Mouse (Mus musculus): ENCODE results near the gene Liph.
"Not testable (repeated sequence)": the region's sequence is repeated elsewhere in the genome, so short reads cannot be mapped to it uniquely, and the experiment has no call there.

Gene Liph

DNA sequence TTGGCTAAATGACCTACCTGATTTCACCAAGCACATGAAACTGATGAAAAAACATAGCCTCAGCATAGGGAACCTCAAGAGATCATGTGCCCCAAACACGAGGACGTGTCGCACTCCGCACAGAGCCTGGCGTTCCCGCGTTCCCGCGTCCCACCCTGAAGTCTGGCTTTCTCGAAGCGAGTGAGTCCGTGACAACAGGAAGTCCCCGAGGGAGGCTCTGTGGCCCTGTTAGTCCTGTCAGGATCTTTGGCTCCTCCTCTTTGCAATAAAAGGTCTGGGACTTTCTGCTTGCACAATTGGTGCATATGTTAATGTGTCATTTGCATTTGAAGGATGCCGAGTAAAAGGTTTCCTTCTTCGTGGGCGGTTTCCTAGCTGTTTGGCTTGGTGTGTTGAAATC, at the start of gene Liph:
Gene Liph (minus strand): TSS at position 360 of the 400 bp plus-strand sequence.
- peak; percentile 24 for DNase-seq (ENCODE audit: low read depth, low spot score)

GRCm38 (mm10) chr16:22043830-22044229, 48.4 kb upstream of the Liph start:
- no peak for DNase-seq (ENCODE audit: low read depth, low spot score)

GRCm38 (mm10) chr16:22039978-22040377, 44.5 kb upstream of the Liph start:
- DNase-seq (ENCODE audit: low read depth, low spot score) = no peak

DNA sequence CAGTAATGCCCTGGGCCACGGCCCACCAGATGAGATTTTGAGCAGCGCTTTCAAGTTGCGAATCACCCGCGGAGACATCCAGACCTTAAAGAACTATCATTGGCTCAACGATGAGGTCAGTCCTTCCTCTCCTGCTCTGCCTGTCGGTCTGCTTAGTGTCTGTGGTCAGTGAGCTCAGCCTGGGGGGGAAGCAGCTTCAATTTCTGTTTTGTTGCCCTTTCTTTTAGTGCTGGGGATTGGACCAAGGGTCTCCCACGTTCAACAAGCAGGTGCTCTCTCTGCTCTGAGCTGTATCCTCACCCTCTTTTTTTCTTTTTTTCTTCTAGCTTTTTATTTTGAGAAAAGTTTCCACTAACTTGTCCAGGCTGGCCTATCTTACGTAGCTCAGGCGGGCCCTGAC, 43.1 kb upstream of the Liph start:
- peak; percentile 21 for DNase-seq (ENCODE audit: low read depth, low spot score)

GRCm38 (mm10) chr16:22027474-22027873, 32.0 kb upstream of the Liph start:
- DNase-seq (ENCODE audit: low read depth, low spot score) = no peak

DNA sequence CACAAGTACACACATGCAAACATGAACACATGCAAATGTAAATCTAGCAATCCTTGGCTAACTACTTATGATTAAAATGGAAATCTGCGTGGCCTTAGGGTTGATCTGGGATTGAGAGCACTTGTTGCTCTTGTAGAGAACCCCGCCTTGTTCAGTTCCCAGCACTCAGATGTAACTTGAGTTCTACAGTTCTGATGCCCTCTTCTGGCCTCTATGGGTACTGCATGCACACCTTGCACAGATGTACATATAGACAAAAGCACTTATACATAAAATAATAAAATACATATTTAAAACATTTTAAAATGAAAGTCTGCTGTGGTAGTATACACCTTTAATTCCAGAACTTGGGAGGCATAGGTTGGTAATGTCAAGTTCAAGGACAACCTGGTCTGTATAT, 26.7 kb upstream of the Liph start:
- peak; percentile 18 for DNase-seq (ENCODE audit: low read depth, low spot score)

- no peak for DNase-seq (ENCODE audit: low read depth, low spot score)
Measured at GRCm38 (mm10) chr16:22015569-22015968, 20.1 kb upstream of the Liph start.

- DNase-seq (ENCODE audit: low read depth, low spot score) = no peak
Measured at GRCm38 (mm10) chr16:22009596-22009995, 14.1 kb upstream of the Liph start.

GRCm38 (mm10) chr16:22009099-22009584, 13.7 kb upstream of the Liph start, which contains the start of gene Senp2:
Gene Senp2 (plus strand): TSS chr16:22009484.
- peak; percentile 100 for DNase-seq (ENCODE audit: low read depth, low spot score)

GRCm38 (mm10) chr16:22001606-22002005, 6.1 kb upstream of the Liph start:
- DNase-seq (ENCODE audit: low read depth, low spot score) = peak; percentile 12

DNA sequence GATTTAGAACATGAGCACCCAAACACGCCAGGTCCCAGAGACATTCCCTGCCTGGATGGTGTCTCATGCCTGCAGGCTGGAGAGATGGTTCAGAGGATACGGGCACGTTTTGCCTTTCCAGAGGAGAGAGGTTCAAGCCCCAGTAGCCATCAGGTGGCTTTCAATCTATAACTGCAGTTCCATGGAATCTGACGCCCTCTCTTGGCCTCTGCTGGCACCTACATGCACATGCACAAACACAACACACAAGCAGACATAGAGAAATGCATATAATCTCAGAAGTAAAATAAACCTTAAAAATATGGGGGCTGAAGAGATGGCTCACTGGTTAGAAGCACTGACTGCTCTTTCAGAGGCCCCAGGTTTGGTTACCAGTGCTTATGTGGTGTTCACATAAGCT, 5.7 kb upstream of the Liph start:
- DNase-seq (ENCODE audit: low read depth, low spot score) = no peak

GRCm38 (mm10) chr16:21999941-22000690, 4.7 kb upstream of the Liph start:
- no peak for DNase-seq (ENCODE audit: low read depth, low spot score)

DNA sequence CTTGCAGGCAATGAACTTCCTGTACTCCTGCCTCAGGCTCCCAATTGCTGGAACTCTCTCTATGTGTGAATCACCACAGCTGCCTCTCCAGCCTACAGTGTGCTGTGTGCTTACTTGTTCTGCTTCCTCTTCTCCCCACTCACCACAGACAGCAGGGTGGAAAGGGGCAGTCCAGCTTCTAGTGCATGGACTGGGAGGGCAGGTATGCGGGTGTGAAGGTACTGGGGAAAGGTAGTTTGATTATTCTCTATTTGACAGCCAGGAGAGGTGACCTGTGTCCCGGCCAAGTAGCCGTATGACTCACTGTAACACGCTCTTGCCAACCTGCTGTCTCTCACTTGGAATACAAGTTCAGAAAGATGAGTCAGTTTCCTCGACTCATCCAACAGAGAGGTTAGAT, 2.6 kb upstream of the Liph start:
- DNase-seq (ENCODE audit: low read depth, low spot score) = peak; percentile 61

- DNase-seq (ENCODE audit: low read depth, low spot score) = no peak
Measured at GRCm38 (mm10) chr16:21996881-21997641, 1.6 kb upstream of the Liph start.

DNA sequence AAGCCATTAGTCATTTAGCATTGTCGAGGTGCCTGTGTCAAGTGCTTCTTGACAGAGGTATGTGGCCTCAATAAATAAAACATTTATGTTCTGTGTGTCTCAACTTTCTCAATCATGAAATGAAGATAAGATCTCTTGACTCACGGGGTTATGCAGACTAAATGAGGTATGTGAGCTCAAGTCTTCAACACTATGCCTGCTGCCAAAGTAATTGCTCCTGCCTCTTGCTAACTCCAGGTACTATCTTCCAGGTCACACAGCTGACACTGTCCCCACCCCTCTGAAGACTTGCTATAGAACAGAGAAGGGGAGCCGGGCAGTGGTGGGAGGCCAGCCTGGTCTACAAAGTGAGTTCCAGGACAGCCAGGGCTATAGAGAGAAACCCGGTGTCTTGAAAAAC, 939 bp upstream of the Liph start:
- no peak for DNase-seq (ENCODE audit: low read depth, low spot score)

DNA sequence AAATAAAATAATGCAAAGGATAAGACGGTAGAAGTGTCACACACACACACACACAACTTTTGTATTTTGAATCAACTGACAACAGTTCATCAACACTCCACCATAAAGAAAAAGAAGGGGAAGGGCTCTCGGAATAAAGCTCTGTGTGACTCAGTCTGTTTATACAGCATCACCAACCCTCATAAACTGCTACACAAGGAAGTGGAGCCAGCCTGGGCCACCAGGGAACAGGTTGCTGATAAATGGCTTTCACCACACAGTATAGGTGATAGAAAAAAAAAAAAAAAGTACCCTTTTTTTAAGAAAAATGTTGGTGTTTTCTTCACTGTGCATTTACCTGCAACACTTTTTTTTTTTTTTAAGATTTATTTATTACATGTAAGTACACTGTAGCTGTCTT, 3.7 kb downstream of the Liph start:
- no peak for DNase-seq (ENCODE audit: low read depth, low spot score)

DNA sequence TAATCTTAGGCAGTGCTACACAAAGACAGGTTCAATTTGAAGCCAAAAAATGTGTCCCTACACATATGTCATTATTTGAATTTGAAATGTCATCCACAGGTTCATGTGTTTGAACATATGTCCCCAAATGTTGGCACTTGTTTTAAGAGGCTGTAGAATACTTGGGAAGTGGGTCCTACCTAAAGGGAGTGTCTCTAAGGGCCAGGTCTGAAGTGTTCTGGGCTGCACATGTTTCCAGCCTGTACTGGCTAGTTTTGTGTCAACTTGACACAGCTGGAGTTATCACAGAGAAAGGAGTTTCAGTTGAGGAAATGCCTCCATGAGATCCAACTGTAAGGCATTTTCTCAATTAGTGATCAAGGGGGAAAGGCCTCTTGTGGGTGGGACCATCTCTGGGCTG, 4.6 kb downstream of the Liph start:
- DNase-seq (ENCODE audit: low read depth, low spot score) = not testable (repeated sequence)

GRCm38 (mm10) chr16:21987956-21988355, 7.5 kb downstream of the Liph start:
- DNase-seq (ENCODE audit: low read depth, low spot score) = no peak

DNA sequence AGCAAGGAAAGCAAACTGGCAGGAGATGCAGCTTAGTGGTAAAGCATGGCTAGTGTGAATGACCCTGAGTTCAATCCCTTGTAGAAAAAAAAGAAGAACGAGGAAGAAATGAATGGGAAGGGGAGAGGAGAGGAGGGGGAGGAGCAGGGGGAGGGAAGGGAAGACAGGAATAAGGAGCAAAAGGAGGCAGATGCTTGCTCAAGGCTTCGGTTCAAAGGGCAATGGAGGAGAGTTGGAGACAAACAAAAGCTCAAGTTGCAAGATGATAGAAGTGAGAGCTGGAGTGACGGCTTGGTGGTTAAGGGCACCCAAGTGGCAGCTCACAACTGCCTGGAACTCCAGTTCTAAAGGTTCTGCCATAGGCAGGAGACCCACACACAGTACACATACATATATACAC, 9.3 kb downstream of the Liph start:
- no peak for DNase-seq (ENCODE audit: low read depth, low spot score)

DNA sequence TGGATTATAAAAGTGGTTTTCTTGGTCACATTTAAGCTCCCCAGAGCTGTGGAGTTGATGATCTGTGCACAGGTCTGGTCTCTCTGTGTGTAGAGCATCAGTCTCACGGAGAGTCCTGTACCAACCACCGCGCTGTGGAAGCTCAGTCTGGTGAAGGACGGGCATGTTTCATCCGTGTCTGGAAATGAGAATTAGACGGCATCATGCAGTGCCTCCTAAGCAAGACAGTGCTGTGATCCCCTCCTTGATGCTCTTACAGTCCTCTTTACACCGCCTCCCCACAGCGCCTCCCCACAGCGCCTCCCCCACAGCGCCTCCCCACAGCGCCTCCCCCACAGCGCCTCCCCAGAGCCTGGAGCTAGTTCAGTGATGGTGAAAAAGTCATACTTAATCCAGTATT, 11.4 kb downstream of the Liph start:
- DNase-seq (ENCODE audit: low read depth, low spot score) = no peak

GRCm38 (mm10) chr16:21983581-21983980, 11.9 kb downstream of the Liph start:
- DNase-seq (ENCODE audit: low read depth, low spot score) = no peak

DNA sequence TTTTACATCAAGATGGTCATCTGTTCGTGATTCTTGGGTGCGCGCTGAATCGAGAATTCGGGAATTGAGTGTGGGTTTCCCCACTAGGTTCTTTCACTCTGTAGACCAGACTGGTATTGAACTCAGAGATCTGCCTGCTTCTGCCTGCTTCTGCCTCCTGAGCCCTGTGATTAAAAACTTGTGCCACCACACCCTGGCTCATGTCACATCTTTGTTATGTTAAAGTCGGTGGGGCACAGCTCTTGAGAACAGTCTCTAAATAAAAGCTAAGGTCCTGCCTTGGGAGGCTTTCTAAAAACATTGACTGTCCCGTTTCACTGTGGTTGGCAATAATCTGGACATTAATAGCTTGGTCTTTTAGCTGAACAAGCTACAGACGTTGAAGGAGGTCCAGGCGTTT, 12.3 kb downstream of the Liph start:
- DNase-seq (ENCODE audit: low read depth, low spot score) = no peak

- peak; percentile 48 for DNase-seq (ENCODE audit: low read depth, low spot score)
Measured at GRCm38 (mm10) chr16:21977347-21977746, 18.1 kb downstream of the Liph start.
